Mouse (Mus musculus): ENCODE results near the gene Cradd.

Cradd gene

GRCm38 (mm10) chr10:95306824-95307552, 16.9 kb downstream of the Cradd start:
- DNase-seq (ENCODE audit: low spot score in 2 of 2): no peak

- no peak for DNase-seq (ENCODE audit: low spot score in 2 of 2)
These were observed 19.7 kb downstream of the Cradd start for GRCm38 (mm10) chr10:95304240-95304639.

GRCm38 (mm10) chr10:95302211-95303163, 21.4 kb downstream of the Cradd start:
- DNase-seq (ENCODE audit: low spot score in 2 of 2): no peak

GRCm38 (mm10) chr10:95300178-95300793, 23.6 kb downstream of the Cradd start:
- DNase-seq (ENCODE audit: low spot score in 2 of 2): no peak

GRCm38 (mm10) chr10:95299808-95300133, 24.2 kb downstream of the Cradd start:
- DNase-seq (ENCODE audit: low spot score in 2 of 2): no peak

- DNase-seq (ENCODE audit: low spot score in 2 of 2): no peak
These were observed 24.7 kb downstream of the Cradd start for GRCm38 (mm10) chr10:95299010-95299807.

- no peak for DNase-seq (ENCODE audit: low spot score in 2 of 2)
These were observed 25.4 kb downstream of the Cradd start for GRCm38 (mm10) chr10:95298504-95298903.

GRCm38 (mm10) chr10:95297690-95298104, 26.2 kb downstream of the Cradd start:
- DNase-seq (ENCODE audit: low spot score in 2 of 2): no peak

- no peak for DNase-seq (ENCODE audit: low spot score in 2 of 2)
These were observed 26.9 kb downstream of the Cradd start for GRCm38 (mm10) chr10:95297024-95297423.

GRCm38 (mm10) chr10:95293261-95293660, 30.7 kb downstream of the Cradd start:
- no peak for DNase-seq (ENCODE audit: low spot score in 2 of 2)

DNA sequence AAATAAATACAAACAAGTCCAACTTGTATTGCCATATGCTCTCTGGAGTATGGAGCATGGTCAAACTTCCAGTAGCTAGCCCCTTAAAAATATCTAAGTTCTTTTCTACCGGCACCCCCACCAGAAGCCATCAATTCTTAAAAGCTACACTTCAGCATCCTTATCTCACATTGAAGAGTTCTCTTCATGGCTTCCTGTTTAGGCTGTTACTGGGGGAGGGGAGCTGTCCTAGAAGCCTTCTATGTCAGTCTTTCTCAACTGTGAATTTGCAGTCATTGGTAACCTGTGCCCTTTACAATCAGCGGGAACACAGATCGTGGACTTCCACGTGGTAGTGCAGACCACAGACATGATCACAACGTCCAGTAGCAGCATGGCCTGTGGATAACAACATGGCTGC, 31.7 kb downstream of the Cradd start:
- DNase-seq (ENCODE audit: low spot score in 2 of 2): no peak

DNA sequence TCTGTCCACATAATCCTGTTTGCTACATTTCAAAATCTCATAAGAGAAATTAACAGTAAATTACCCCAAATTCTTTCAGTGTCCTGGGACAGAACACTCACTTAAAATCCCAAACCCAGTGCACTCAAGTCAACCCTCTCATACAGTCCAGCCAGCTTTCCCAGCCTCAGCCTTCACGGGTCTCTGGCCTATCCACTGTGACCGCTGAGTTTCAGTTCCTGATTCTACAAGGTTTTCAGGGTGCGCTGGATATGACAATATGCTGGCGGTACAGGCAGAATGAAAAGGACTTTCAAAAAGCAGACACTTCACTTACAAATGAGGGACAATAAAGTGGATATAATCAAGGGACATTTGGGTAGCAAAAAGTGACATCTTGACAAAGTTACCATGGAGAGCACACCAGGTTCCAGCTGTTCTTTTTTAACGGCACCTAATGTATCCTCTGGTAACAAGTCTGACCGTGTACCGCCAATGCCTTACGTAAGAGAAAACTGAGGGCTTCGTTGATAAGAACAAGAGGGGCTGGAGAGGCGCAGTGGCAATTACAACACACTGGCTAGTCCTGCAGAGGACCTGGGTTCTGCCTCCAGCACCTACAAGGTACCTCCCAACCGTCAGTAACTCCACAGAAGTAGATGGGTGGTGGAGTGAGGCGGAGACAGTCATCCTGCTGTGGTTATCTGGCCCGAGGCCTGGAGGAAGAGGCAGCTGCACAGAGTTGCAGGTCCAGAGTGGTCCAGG, 32.6 kb downstream of the Cradd start:
- DNase-seq (ENCODE audit: low spot score in 2 of 2): no peak

- DNase-seq (ENCODE audit: low spot score in 2 of 2): no peak
These were observed 34.1 kb downstream of the Cradd start for GRCm38 (mm10) chr10:95289819-95290218.

DNA sequence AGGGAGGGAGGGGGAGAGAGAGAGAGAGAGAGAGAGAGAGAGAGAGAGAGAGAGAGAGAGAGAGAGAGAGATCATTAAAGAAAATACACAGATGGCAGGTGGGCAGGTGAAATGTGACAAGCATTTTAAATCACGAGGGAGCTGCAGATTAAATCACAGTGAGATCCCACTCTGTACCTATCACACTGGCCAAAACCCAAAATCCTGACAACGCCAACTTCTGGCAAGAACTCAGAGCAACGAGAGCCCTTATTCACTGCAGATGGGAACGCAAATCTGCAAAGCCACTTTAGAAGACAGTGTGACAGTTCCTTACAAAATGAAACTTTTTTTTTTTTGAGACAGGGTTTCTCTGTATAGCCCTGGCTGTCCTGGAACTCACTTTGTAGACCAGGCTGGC, 35.7 kb downstream of the Cradd start:
- no peak for DNase-seq (ENCODE audit: low spot score in 2 of 2)

GRCm38 (mm10) chr10:95287351-95287750, 36.6 kb downstream of the Cradd start:
- no peak for DNase-seq (ENCODE audit: low spot score in 2 of 2)

GRCm38 (mm10) chr10:95283434-95283833, 40.5 kb downstream of the Cradd start:
- DNase-seq (ENCODE audit: low spot score in 2 of 2): no peak

DNA sequence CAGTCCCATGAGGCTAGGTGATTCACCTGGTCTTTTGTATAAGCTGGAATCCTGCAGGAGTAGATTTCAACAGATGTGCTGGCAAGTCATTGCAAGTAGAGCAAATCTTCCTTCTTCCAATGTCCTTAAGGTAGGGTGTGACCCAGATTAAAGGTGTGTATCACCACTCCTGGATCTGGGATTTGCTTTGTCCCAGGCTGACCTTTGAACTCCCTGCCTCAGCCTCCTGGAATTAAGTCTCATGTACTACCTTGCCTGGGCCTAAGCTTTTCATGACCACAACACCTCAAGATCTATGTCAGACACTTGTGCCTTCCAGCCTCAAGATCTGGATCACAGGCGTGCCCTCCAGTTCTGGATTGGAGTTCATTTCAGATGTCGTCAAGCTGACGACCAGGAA, 41.9 kb downstream of the Cradd start:
- no peak for DNase-seq (ENCODE audit: low spot score in 2 of 2)

GRCm38 (mm10) chr10:95281466-95281990, 42.4 kb downstream of the Cradd start:
- no peak for DNase-seq (ENCODE audit: low spot score in 2 of 2)

- DNase-seq (ENCODE audit: low spot score in 2 of 2): no peak
These were observed 43.6 kb downstream of the Cradd start for GRCm38 (mm10) chr10:95280327-95280726.

GRCm38 (mm10) chr10:95279459-95279858, 44.5 kb downstream of the Cradd start:
- no peak for DNase-seq (ENCODE audit: low spot score in 2 of 2)

GRCm38 (mm10) chr10:95278085-95278484, 45.8 kb downstream of the Cradd start:
- no peak for DNase-seq (ENCODE audit: low spot score in 2 of 2)

Measured in thymus, postnatal 10 days (tissue).